Mouse (Mus musculus) C2C12 (cell line): Measurements from ENCODE around the gene Olfr279.

Experiments
- CTCF ChIP-seq: IDR thresholded peaks from one replicate; pipeline ENCODE4 v1.5.1; 2011; ENCODE audit not compliant: control insufficient read depth, insufficient read depth, insufficient read length
- MYOD1 ChIP-seq: IDR thresholded peaks from one replicate; pipeline ENCODE4 v1.6.1; 2011; ENCODE audit warnings: low read depth; ENCODE audit not compliant: control insufficient read depth, insufficient read length
- USF1 ChIP-seq: IDR thresholded peaks from one replicate; pipeline ENCODE4 v1.6.1; 2011; ENCODE audit warnings: low read depth, mild to moderate bottlenecking, control low read depth, moderate library complexity

GRCm38 (mm10) chr15:98503317-98503716 is 11.1 kb downstream of the Olfr279 start:
- TF ChIP-seq CTCF = no peak
- no peak for TF ChIP-seq USF1
- no peak for TF ChIP-seq MYOD1
